Mouse (Mus musculus) forebrain, postnatal 0 days (tissue): ENCODE results near the gene Igsf9. TPM values are rescaled to one million over a fixed set of nuclear protein-coding genes. Genes with fewer than 3 reads are reported as not detected.
A peak's percentile ranks its signal among the peaks of the same experiment; 100 is the strongest.

ENCODE experiments used
- ATAC-seq: fragments of 200-750 bp; cut with Nextera tagmentation; 2 replicates; pipeline ENCODE4 v1.8.0; 2017; ENCODE audit warnings: mild to moderate bottlenecking, moderate library complexity
- DNase-seq: peaks from one replicate; pipeline ENCODE4 v3.0.0-alpha.2; 2015
- H3K27ac ChIP-seq: fragments of 300-500 bp; sonication (generic); 2 replicates; pipeline ENCODE4 v1.5.1; 2014; ENCODE audit warnings: low read depth, mild to moderate bottlenecking, antibody characterized with exemption, low read length, moderate library complexity, mixed read lengths
- H3K27me3 ChIP-seq: fragments of 300-500 bp; sonication (generic); 2 replicates; pipeline ENCODE4 v1.6.1; 2014; ENCODE audit warnings: mild to moderate bottlenecking, low read length, mixed read lengths; ENCODE audit not compliant: insufficient read depth
- H3K36me3 ChIP-seq: fragments of 300-500 bp; sonication (generic); 2 replicates; pipeline ENCODE4 v1.6.1; 2014; ENCODE audit warnings: mild to moderate bottlenecking, moderate library complexity; ENCODE audit not compliant: insufficient read depth
- H3K4me1 ChIP-seq: fragments of 300-500 bp; sonication (generic); 2 replicates; pipeline ENCODE4 v1.6.1; 2014; ENCODE audit warnings: antibody characterized with exemption; ENCODE audit not compliant: insufficient read depth
- H3K4me2 ChIP-seq: fragments of 300-500 bp; sonication (generic); 2 replicates; pipeline ENCODE4 v1.6.1; 2014; ENCODE audit warnings: low read depth, mild to moderate bottlenecking, moderate library complexity
- H3K4me3 ChIP-seq: fragments of 300-500 bp; sonication (generic); 2 replicates; pipeline ENCODE4 v1.5.1; 2014; ENCODE audit warnings: low read depth, low read length, mixed read lengths
- H3K9ac ChIP-seq: fragments of 300-500 bp; sonication (generic); 2 replicates; pipeline ENCODE4 v1.6.1; 2014; ENCODE audit warnings: mild to moderate bottlenecking
- H3K9me3 ChIP-seq: fragments of 300-500 bp; sonication (generic); 2 replicates; pipeline ENCODE4 v1.6.1; 2016; ENCODE audit warnings: low read length
- CTCF ChIP-seq: sonication (generic); IDR thresholded peaks from 2 replicates; pipeline ENCODE4 v1.5.1; 2016; ENCODE audit warnings: antibody characterized with exemption, control low read depth, low read depth
- WGBS: fragments of 180-500 bp; shearing (Covaris S2); extraction: QIAGEN DNeasy Blood & Tissue Kit; methylation state at CpG from one replicate; pipeline ENCODE4 v1.1.7; 2014; 5-methylcytosine and 5-hydroxymethylcytosine counted together
- polyA plus RNA-seq: library from polyadenylated mRNA; unstranded; fragments of >200 nt; fragmentation: Nextera tagmentation; extraction: Ambion mirVana; gene quantifications from 2 replicates; pipeline ENCODE4 v1.2.1, GENCODE M21; 2015
- total RNA-seq: library from RNA; depleted of rRNA; stranded (reverse); fragments of >200 nt; gene quantifications from 2 replicates; pipeline ENCODE4 v1.2.3, GENCODE M21; 2014

Gene Igsf9
- total and polyA plus RNA-seq, 2 experiments from 2014 or later: 25.6 to 35.3 TPM

- no peak for ATAC-seq
- no peak for DNase-seq
- WGBS: 83% methylated on average over 4 of the region's 4 CpGs
Measured at GRCm38 (mm10) chr1:172480376-172480775, 1.2 kb upstream of the Igsf9 start.

DNA sequence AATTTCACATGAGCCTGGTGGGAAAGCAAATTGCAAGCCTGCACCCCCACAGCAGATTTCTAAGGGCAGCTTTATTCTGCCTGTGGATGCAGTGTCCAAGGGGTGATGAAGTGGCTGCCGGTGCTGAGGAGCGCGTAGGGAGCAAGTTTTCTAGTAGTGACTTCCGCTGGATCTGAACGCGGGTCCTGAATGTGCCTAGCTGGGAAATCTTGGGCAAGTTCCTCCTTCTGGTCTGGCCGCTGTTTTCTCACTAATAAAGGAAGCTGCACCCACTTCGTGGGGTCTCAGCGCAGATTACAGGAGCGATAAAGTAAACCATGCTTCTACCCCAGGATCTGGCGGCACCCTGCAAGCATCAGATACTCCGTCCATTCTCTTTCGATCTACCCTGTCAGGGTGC, 477 bp upstream of the Igsf9 start:
- Histone ChIP-seq H3K9ac (peak overlapping the region; percentile 43; the same call in 1 of the 2 replicates), H3K4me1 (peaks cover 39% of the 10 kb centered on the region), H3K36me3 (no peaks in the 10 kb centered on the region), H3K4me3 (peak overlapping the region; percentile 72), H3K27ac (no peak overlapping the region), H3K4me2 (peak overlapping the region; percentile 61), H3K9me3 (no peaks in the 10 kb centered on the region), H3K27me3 (no peaks in the 10 kb centered on the region)
- DNase-seq: no peak
- no peak for TF ChIP-seq CTCF
- 19% methylated on average over 13 of the region's 13 CpGs for WGBS
- no peak for ATAC-seq

More at GRCm38 (mm10) chr1:172480376-172480775, 1.2 kb upstream of the Igsf9 start:
- Histone ChIP-seq H3K4me2 (no peak overlapping the region), H3K27me3 (no peaks in the 10 kb centered on the region), H3K4me3 (no peak overlapping the region), H3K9me3 (no peaks in the 10 kb centered on the region), H3K4me1 (peaks cover 32% of the 10 kb centered on the region), H3K27ac (no peak overlapping the region), H3K36me3 (no peaks in the 10 kb centered on the region), H3K9ac (no peak overlapping the region)
- TF ChIP-seq CTCF: no peak

GRCm38 (mm10) chr1:172482518-172483360, 1.2 kb downstream of the Igsf9 start:
- Histone ChIP-seq H3K36me3 (no peaks in the 10 kb centered on the region), H3K27ac (peak overlapping the region; percentile 50), H3K9me3 (no peaks in the 10 kb centered on the region), H3K4me3 (peak overlapping the region; percentile 72), H3K4me1 (peaks cover 52% of the 10 kb centered on the region), H3K9ac (peak overlapping the region; percentile 61), H3K27me3 (no peaks in the 10 kb centered on the region), H3K4me2 (peak overlapping the region; percentile 61)
- ATAC-seq: peak; percentile 17
- peak; percentile 52 for DNase-seq
- WGBS: 2% methylated on average over 12 of the region's 12 CpGs
- TF ChIP-seq CTCF: no peak

GRCm38 (mm10) chr1:172483361-172483660, 1.7 kb downstream of the Igsf9 start:
- Histone ChIP-seq H3K27ac (0 out of 2 replicates have a peak overlapping the region, but pooled peaks have one; percentile 50), H3K9ac (peak overlapping the region; percentile 61), H3K4me3 (peak overlapping the region; percentile 72), H3K4me2 (peak overlapping the region; percentile 61), H3K27me3 (no peaks in the 10 kb centered on the region), H3K4me1 (peaks cover 52% of the 10 kb centered on the region), H3K9me3 (no peaks in the 10 kb centered on the region), H3K36me3 (no peaks in the 10 kb centered on the region)
- DNase-seq (peak; percentile 37), ATAC-seq (no peak)
- 12% methylated on average over 4 of the region's 4 CpGs for WGBS
- TF ChIP-seq CTCF: peak; percentile 37

- no peak for DNase-seq
- H3K4me1 ChIP-seq: peaks cover 52% of the 10 kb centered on the region
Measured at GRCm38 (mm10) chr1:172484236-172484635, 2.6 kb downstream of the Igsf9 start.

GRCm38 (mm10) chr1:172484671-172485070, 3.1 kb downstream of the Igsf9 start:
- DNase-seq (no peak), ATAC-seq (no peak)
- peak overlapping the region; percentile 61; the same call in 1 of the 2 replicates for H3K9ac ChIP-seq
- H3K4me1 ChIP-seq: peaks cover 52% of the 10 kb centered on the region
- TF ChIP-seq CTCF: no peak
- peaks cover 2% of the 10 kb centered on the region; the same call in 1 of the 2 replicates for H3K36me3 ChIP-seq
- no peaks in the 10 kb centered on the region for H3K27me3 ChIP-seq
- peak overlapping the region; percentile 72 for H3K4me3 ChIP-seq
- WGBS: 45% methylated on average over 13 of the region's 13 CpGs
- H3K4me2 ChIP-seq: peak overlapping the region; percentile 61
- H3K9me3 ChIP-seq: no peaks in the 10 kb centered on the region
- no peak overlapping the region for H3K27ac ChIP-seq

More at GRCm38 (mm10) chr1:172484236-172484635, 2.6 kb downstream of the Igsf9 start:
- Histone ChIP-seq H3K36me3 (peaks cover under 1% of the 10 kb centered on the region; the same call in 1 of the 2 replicates), H3K9ac (peak overlapping the region; percentile 61; the same call in 1 of the 2 replicates), H3K9me3 (no peaks in the 10 kb centered on the region), H3K27ac (no peak overlapping the region), H3K27me3 (no peaks in the 10 kb centered on the region), H3K4me2 (peak overlapping the region; percentile 61), H3K4me3 (peak overlapping the region; percentile 72)
- 35% methylated on average over 11 of the region's 11 CpGs for WGBS
- TF ChIP-seq CTCF: no peak
- no peak for ATAC-seq

DNA sequence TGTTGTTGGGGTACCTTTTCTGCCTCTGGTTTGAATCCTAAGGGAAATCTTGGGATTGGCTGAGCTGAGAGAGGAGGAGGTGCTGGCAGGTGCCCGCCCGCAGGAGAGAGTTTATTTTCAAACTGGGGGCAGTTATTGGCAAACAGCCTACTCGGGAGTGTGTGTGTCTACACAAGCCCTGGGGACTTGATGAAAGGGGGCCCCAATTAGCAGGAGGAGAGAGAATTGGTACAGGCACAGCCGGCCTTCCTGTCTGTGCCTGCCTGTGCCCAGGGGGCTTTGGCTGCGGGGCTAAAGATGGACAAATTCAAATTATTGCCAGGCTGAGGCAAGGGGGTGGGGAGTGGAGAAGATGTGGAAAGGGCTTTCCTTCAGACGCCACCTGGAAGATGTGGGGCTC, 4.2 kb downstream of the Igsf9 start:
- WGBS: 4% methylated on average over 6 of the region's 6 CpGs

More for the DNA sequence above, 4.2 kb downstream of the Igsf9 start:
- no peak for ATAC-seq
- no peaks in the 10 kb centered on the region for H3K27me3 ChIP-seq
- H3K9ac ChIP-seq: peak overlapping the region; percentile 31; the same call in 1 of the 2 replicates
- no peak overlapping the region for H3K27ac ChIP-seq
- peak overlapping the region; percentile 11 for H3K4me3 ChIP-seq
- peaks cover 52% of the 10 kb centered on the region for H3K4me1 ChIP-seq
- peaks cover 5% of the 10 kb centered on the region for H3K36me3 ChIP-seq
- no peak for DNase-seq
- no peaks in the 10 kb centered on the region for H3K9me3 ChIP-seq
- TF ChIP-seq CTCF: no peak
- H3K4me2 ChIP-seq: peak overlapping the region; percentile 61
